Mouse (Mus musculus) splenic B cell, adult 2 months (primary cell): ENCODE measurements around the gene Tex19.2.
A peak's percentile ranks its signal among the peaks of the same experiment; 100 is the strongest.
"Not testable (repeated sequence)": the region's sequence is repeated elsewhere in the genome, so short reads cannot be mapped to it uniquely, and the experiment has no call there.

Experiments
- DNase-seq: peaks from one replicate; pipeline ENCODE4 v3.0.0-alpha.2; 2011; ENCODE audit warnings: low read depth, low spot score
- H3K27me3 ChIP-seq: 2 replicates; pipeline ENCODE4 v1.6.1; 2012; ENCODE audit warnings: mild to moderate bottlenecking, low read length, moderate library complexity, mixed read lengths; ENCODE audit not compliant: control insufficient read depth, poor library complexity, insufficient read depth, severe bottlenecking
- H3K36me3 ChIP-seq: 2 replicates; pipeline ENCODE4 v1.6.1; 2012; ENCODE audit warnings: mild to moderate bottlenecking, low read length, moderate library complexity, mixed read lengths; ENCODE audit not compliant: control insufficient read depth, poor library complexity, insufficient read depth, severe bottlenecking

Tex19.2 gene

GRCm38 (mm10) chr11:121092606-121093585 lies 25.6 kb downstream of the Tex19.2 start:
- DNase-seq, result no peak
- Histone ChIP-seq H3K27me3 (no peaks in the 10 kb centered on the region), H3K36me3 (no peaks in the 10 kb centered on the region)

GRCm38 (mm10) chr11:121090943-121091342 lies 27.5 kb downstream of the Tex19.2 start:
- Histone ChIP-seq H3K36me3 (no peaks in the 10 kb centered on the region), H3K27me3 (no peaks in the 10 kb centered on the region)
- DNase-seq, result no peak

- no peaks in the 10 kb centered on the region for H3K36me3 ChIP-seq
- DNase-seq, result no peak
- H3K27me3 ChIP-seq, result no peaks in the 10 kb centered on the region
Measured at GRCm38 (mm10) chr11:121089756-121090546, 28.5 kb downstream of the Tex19.2 start.

GRCm38 (mm10) chr11:121088997-121089396 lies 29.5 kb downstream of the Tex19.2 start:
- Histone ChIP-seq H3K27me3 (no peaks in the 10 kb centered on the region), H3K36me3 (no peaks in the 10 kb centered on the region)
- no peak for DNase-seq

- Histone ChIP-seq H3K27me3 (no peaks in the 10 kb centered on the region), H3K36me3 (no peaks in the 10 kb centered on the region)
- no peak for DNase-seq
Measured at GRCm38 (mm10) chr11:121086296-121086695, 32.2 kb downstream of the Tex19.2 start.

- Histone ChIP-seq H3K27me3 (no peaks in the 10 kb centered on the region), H3K36me3 (no peaks in the 10 kb centered on the region)
- no peak for DNase-seq
Measured at GRCm38 (mm10) chr11:121085181-121085580, 33.3 kb downstream of the Tex19.2 start.

GRCm38 (mm10) chr11:121082857-121083500 lies 35.5 kb downstream of the Tex19.2 start:
- peak; percentile 79 for DNase-seq
- Histone ChIP-seq H3K36me3 (no peaks in the 10 kb centered on the region), H3K27me3 (no peaks in the 10 kb centered on the region)

- Histone ChIP-seq H3K27me3 (no peaks in the 10 kb centered on the region), H3K36me3 (no peaks in the 10 kb centered on the region)
- no peak for DNase-seq
Measured at GRCm38 (mm10) chr11:121082250-121082649, 36.2 kb downstream of the Tex19.2 start.

GRCm38 (mm10) chr11:121081120-121081519 lies 37.4 kb downstream of the Tex19.2 start, which contains the start of gene Sectm1a:
Gene Sectm1a (minus strand): TSS chr11:121081220.
- DNase-seq, result no peak
- no peaks in the 10 kb centered on the region for H3K36me3 ChIP-seq
- no peaks in the 10 kb centered on the region for H3K27me3 ChIP-seq

- H3K27me3 ChIP-seq, result no peaks in the 10 kb centered on the region
- DNase-seq, result no peak
- H3K36me3 ChIP-seq, result no peaks in the 10 kb centered on the region
Measured at GRCm38 (mm10) chr11:121080330-121080729, 38.1 kb downstream of the Tex19.2 start.

GRCm38 (mm10) chr11:121075655-121076054 lies 42.8 kb downstream of the Tex19.2 start:
- Histone ChIP-seq H3K27me3 (no peaks in the 10 kb centered on the region), H3K36me3 (no peaks in the 10 kb centered on the region)
- DNase-seq, result no peak

- DNase-seq, H3K27me3 ChIP-seq, H3K36me3 ChIP-seq: not testable (repeated sequence)
Measured at GRCm38 (mm10) chr11:121069662-121070061, 48.8 kb downstream of the Tex19.2 start.

GRCm38 (mm10) chr11:121067895-121068294 lies 50.6 kb downstream of the Tex19.2 start:
- DNase-seq, result no peak
- H3K36me3 ChIP-seq, result no peaks in the 10 kb centered on the region
- no peaks in the 10 kb centered on the region for H3K27me3 ChIP-seq
